Mouse (Mus musculus) lung, embryonic 15.5 days (tissue): ENCODE measurements around the gene Nit2. TPM values are rescaled to one million over a fixed set of nuclear protein-coding genes. Genes with fewer than 3 reads are reported as not detected.

Experiments used
- ATAC-seq: fragments of 200-750 bp; cut with Nextera tagmentation; 2 replicates; pipeline ENCODE4 v1.8.0; 2017; ENCODE audit warnings: moderate number of reproducible peaks, borderline replicate concordance; ENCODE audit not compliant: low FRiP score, low TSS enrichment; ENCODE audit errors: extremely low read depth
- H3K27ac ChIP-seq: fragments of 300-500 bp; sonication (generic); 2 replicates; pipeline ENCODE4 v1.5.1; 2015; ENCODE audit warnings: moderate library complexity, mild to moderate bottlenecking, inconsistent platforms
- H3K27me3 ChIP-seq: fragments of 300-500 bp; sonication (generic); 2 replicates; pipeline ENCODE4 v1.6.1; 2015; ENCODE audit warnings: inconsistent platforms
- H3K36me3 ChIP-seq: fragments of 300-500 bp; sonication (generic); 2 replicates; pipeline ENCODE4 v1.6.1; 2015; ENCODE audit warnings: inconsistent platforms
- H3K4me1 ChIP-seq: fragments of 300-500 bp; sonication (generic); 2 replicates; pipeline ENCODE4 v1.6.1; 2015; ENCODE audit warnings: inconsistent platforms
- H3K4me2 ChIP-seq: fragments of 300-500 bp; sonication (generic); 2 replicates; pipeline ENCODE4 v1.6.1; 2015; ENCODE audit warnings: inconsistent platforms, mild to moderate bottlenecking, moderate library complexity
- H3K4me3 ChIP-seq: fragments of 300-500 bp; sonication (generic); 2 replicates; pipeline ENCODE4 v1.5.1; 2015; ENCODE audit warnings: mild to moderate bottlenecking, inconsistent platforms
- H3K9ac ChIP-seq: fragments of 300-500 bp; sonication (generic); 2 replicates; pipeline ENCODE4 v1.6.1; 2015; ENCODE audit warnings: inconsistent platforms
- H3K9me3 ChIP-seq: fragments of 300-500 bp; sonication (generic); 2 replicates; pipeline ENCODE4 v1.6.1; 2016; ENCODE audit warnings: inconsistent platforms
- WGBS: fragments of 180-500 bp; shearing (Covaris S2); methylation state at CpG from one replicate; pipeline ENCODE4 v1.1.7; 2015; 5-methylcytosine and 5-hydroxymethylcytosine counted together
- polyA plus RNA-seq: library from polyadenylated mRNA; unstranded; fragments of >200 nt; fragmentation: Nextera tagmentation; extraction: Ambion mirVana; gene quantifications from 2 replicates; pipeline ENCODE4 v1.2.1, GENCODE M21; 2015

The Nit2 gene
- polyA plus RNA-seq, 1 experiment from 2014 or later, result 72.4 TPM

DNA sequence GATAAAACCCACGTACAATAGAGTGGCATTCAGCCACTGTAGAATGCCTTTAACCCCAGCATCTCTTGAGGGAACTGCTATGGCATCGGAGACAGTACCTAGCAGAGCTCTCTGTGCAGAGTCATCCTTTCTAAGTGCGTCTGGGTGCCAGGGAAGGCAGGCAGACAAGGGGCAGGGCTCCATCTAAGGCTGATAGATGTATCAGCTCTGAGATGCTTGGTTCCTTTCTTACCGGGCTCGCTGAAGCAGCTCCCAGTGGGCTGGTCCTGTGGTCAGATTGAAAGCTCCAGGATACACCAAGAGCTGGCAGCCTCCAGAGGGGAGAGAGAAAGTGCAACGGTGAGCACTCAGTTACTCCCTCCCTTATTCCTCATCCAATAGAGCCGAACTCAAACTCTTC is 7.3 kb downstream of the Nit2 start:
- Histone ChIP-seq H3K36me3 (peaks cover 36% of the 10 kb centered on the region), H3K4me1 (no peaks in the 10 kb centered on the region), H3K9ac (no peak overlapping the region), H3K4me2 (no peak overlapping the region), H3K27me3 (no peaks in the 10 kb centered on the region), H3K4me3 (no peak overlapping the region), H3K9me3 (no peaks in the 10 kb centered on the region), H3K27ac (no peak overlapping the region)
- no peak for ATAC-seq
- 59% methylated on average over 7 of the region's 7 CpGs for WGBS

- Histone ChIP-seq H3K36me3 (peaks cover 39% of the 10 kb centered on the region), H3K9me3 (no peaks in the 10 kb centered on the region), H3K27ac (no peak overlapping the region), H3K9ac (no peak overlapping the region), H3K4me2 (no peak overlapping the region), H3K27me3 (no peaks in the 10 kb centered on the region), H3K4me3 (no peak overlapping the region), H3K4me1 (no peaks in the 10 kb centered on the region)
- no peak for ATAC-seq
- 71% methylated on average over 4 of the region's 4 CpGs for WGBS
Observed at GRCm38 (mm10) chr16:57157728-57158127, 9.4 kb downstream of the Nit2 start.

GRCm38 (mm10) chr16:57157076-57157475 is 10.1 kb downstream of the Nit2 start:
- no peaks in the 10 kb centered on the region for H3K27me3 ChIP-seq
- H3K4me3 ChIP-seq, result no peak overlapping the region
- H3K9me3 ChIP-seq, result no peaks in the 10 kb centered on the region
- H3K27ac ChIP-seq, result no peak overlapping the region
- no peak overlapping the region for H3K9ac ChIP-seq
- peaks cover 41% of the 10 kb centered on the region for H3K36me3 ChIP-seq
- no peak for ATAC-seq
- H3K4me1 ChIP-seq, result no peaks in the 10 kb centered on the region
- 85% methylated on average over 4 of the region's 4 CpGs for WGBS
- no peak overlapping the region for H3K4me2 ChIP-seq

GRCm38 (mm10) chr16:57155899-57156298 is 11.2 kb downstream of the Nit2 start:
- no peak overlapping the region for H3K9ac ChIP-seq
- no peaks in the 10 kb centered on the region for H3K27me3 ChIP-seq
- no peak for ATAC-seq
- H3K9me3 ChIP-seq, result no peaks in the 10 kb centered on the region
- no peaks in the 10 kb centered on the region for H3K4me1 ChIP-seq
- H3K27ac ChIP-seq, result no peak overlapping the region
- no peak overlapping the region for H3K4me3 ChIP-seq
- peaks cover 46% of the 10 kb centered on the region for H3K36me3 ChIP-seq
- no peak overlapping the region for H3K4me2 ChIP-seq

- no peak overlapping the region for H3K27ac ChIP-seq
- no peak overlapping the region for H3K4me3 ChIP-seq
- no peaks in the 10 kb centered on the region for H3K9me3 ChIP-seq
- H3K9ac ChIP-seq, result no peak overlapping the region
- 94% methylated on average over 4 of the region's 4 CpGs for WGBS
- no peaks in the 10 kb centered on the region for H3K27me3 ChIP-seq
- no peak for ATAC-seq
- peaks cover 45% of the 10 kb centered on the region for H3K36me3 ChIP-seq
- no peak overlapping the region for H3K4me2 ChIP-seq
- no peaks in the 10 kb centered on the region for H3K4me1 ChIP-seq
Observed at GRCm38 (mm10) chr16:57151437-57151836, 15.7 kb downstream of the Nit2 start.

DNA sequence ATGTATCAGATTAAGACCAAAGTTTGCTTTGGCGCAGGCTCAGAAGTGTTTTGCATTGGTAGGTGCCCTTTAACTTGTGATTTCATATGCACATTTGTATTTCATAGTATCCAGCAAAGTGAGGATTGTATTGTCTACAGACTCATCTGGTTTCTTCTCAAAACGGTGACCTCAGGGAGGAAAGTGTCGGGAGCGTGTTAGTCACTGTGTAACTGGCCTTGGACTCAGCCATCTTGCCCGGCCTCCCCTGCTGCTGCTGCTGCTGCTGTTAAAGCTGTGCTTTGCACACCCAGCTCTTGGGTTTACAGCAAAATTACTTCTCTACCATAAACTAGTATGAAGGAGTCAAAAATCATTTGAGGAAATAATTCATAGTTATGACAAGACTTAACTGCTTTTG is 22.4 kb downstream of the Nit2 start:
- 91% methylated on average over 5 of the region's 5 CpGs for WGBS
- no peak overlapping the region for H3K9ac ChIP-seq
- H3K4me2 ChIP-seq, result no peak overlapping the region
- H3K36me3 ChIP-seq, result peaks cover 49% of the 10 kb centered on the region
- no peaks in the 10 kb centered on the region for H3K27me3 ChIP-seq
- H3K4me1 ChIP-seq, result no peaks in the 10 kb centered on the region
- no peaks in the 10 kb centered on the region for H3K9me3 ChIP-seq
- no peak for ATAC-seq
- H3K4me3 ChIP-seq, result no peak overlapping the region
- no peak overlapping the region for H3K27ac ChIP-seq

DNA sequence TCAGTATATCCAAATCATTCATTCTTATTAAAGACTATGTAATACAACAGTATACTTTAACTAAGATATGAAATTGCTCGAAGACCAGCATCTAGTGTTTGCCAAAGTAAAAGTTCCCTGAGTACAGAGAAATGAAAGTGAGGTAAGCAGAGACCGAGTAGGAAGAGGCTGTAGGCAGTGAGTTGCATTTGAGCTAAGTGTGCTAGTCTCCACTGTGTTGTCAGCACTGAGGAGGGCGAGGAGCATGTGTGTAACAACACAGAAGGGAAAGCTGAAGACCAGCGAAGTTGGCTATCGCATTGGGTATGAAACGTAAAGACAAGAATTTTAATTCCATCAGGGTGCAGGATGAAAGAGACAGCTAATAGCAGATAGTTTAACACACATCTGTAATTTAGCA is 33.5 kb downstream of the Nit2 start:
- no peak for ATAC-seq
- Histone ChIP-seq H3K27ac (no peak overlapping the region), H3K36me3 (peaks cover 29% of the 10 kb centered on the region), H3K9me3 (no peaks in the 10 kb centered on the region), H3K4me3 (no peak overlapping the region), H3K27me3 (no peaks in the 10 kb centered on the region), H3K9ac (no peak overlapping the region), H3K4me1 (no peaks in the 10 kb centered on the region), H3K4me2 (no peak overlapping the region)
- 89% methylated on average over 6 of the region's 6 CpGs for WGBS

- Histone ChIP-seq H3K27me3 (no peaks in the 10 kb centered on the region), H3K4me2 (no peak overlapping the region), H3K4me1 (no peaks in the 10 kb centered on the region), H3K4me3 (no peak overlapping the region), H3K9me3 (no peaks in the 10 kb centered on the region), H3K9ac (no peak overlapping the region), H3K27ac (no peak overlapping the region), H3K36me3 (peaks cover 23% of the 10 kb centered on the region)
- ATAC-seq, result no peak
- WGBS, result 37% methylated on average over 1 of the region's 1 CpGs
Observed at GRCm38 (mm10) chr16:57132326-57132725, 34.8 kb downstream of the Nit2 start.

DNA sequence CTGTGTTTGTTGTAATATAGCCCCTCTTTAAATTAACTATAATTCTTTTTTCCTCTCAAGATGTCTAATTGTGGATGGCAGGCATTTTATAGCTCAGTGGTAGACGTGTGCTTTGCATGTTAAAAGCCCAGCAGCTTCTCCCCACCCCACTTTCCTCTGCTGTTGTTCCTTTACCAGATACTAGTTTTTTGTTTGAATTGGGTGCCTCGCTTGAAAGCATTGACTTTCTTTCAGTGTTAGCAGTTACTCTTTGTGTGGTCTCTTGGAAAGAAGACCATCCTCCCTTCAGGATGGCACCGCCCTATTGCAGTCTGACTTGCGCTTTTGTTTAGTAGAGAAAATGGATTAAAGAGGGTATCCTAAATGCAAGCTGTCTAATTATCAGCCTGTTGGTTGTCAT is 35.6 kb downstream of the Nit2 start:
- Histone ChIP-seq H3K36me3 (peaks cover 17% of the 10 kb centered on the region), H3K4me1 (no peaks in the 10 kb centered on the region), H3K4me2 (no peak overlapping the region), H3K27me3 (no peaks in the 10 kb centered on the region), H3K4me3 (no peak overlapping the region), H3K9me3 (no peaks in the 10 kb centered on the region), H3K27ac (no peak overlapping the region), H3K9ac (no peak overlapping the region)
- ATAC-seq, result no peak
- WGBS, result 80% methylated on average over 4 of the region's 4 CpGs

DNA sequence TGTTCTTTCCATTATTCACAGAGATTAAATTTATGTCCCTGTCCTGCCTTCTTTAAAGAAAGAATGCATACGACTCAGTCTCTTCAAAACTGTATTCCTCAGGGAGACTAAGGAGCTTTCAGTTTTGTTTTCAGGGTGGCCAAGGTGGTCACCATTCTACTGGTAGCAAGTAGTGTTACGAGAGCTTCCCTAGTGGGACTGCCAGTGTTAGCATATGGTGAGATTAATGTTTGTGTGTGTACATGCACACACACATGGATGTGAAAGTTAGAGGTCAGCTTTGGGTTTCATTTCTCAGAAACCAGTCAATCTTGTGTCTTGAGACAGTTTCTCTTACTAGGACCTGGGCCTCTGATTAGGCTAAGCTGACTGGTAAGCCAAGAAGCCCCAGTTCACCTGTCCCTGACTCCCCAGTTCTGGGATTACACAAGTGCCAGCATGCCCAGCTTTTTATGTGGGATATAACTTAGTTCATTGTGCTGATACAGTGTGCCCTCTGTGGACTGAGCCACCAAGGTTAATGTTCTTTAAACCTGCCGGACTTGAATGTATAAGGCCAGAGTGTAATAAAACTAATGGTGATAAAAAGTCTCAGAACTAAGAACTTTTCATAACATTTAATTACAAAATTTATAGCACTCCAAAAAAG is 36.3 kb downstream of the Nit2 start:
- ATAC-seq, result no peak
- Histone ChIP-seq H3K4me3 (no peak overlapping the region), H3K4me1 (no peaks in the 10 kb centered on the region), H3K36me3 (peaks cover 12% of the 10 kb centered on the region), H3K9ac (no peak overlapping the region), H3K27ac (no peak overlapping the region), H3K4me2 (no peak overlapping the region), H3K27me3 (no peaks in the 10 kb centered on the region), H3K9me3 (no peaks in the 10 kb centered on the region)
- 82% methylated on average over 3 of the region's 3 CpGs for WGBS

- Histone ChIP-seq H3K4me2 (no peak overlapping the region), H3K27ac (no peak overlapping the region), H3K9ac (no peak overlapping the region), H3K27me3 (no peaks in the 10 kb centered on the region), H3K36me3 (no peaks in the 10 kb centered on the region), H3K4me3 (no peak overlapping the region), H3K4me1 (peaks cover 11% of the 10 kb centered on the region), H3K9me3 (no peaks in the 10 kb centered on the region)
- ATAC-seq, result no peak
- WGBS, result 73% methylated on average over 2 of the region's 2 CpGs
Observed at GRCm38 (mm10) chr16:57127825-57128224, 39.3 kb downstream of the Nit2 start.

DNA sequence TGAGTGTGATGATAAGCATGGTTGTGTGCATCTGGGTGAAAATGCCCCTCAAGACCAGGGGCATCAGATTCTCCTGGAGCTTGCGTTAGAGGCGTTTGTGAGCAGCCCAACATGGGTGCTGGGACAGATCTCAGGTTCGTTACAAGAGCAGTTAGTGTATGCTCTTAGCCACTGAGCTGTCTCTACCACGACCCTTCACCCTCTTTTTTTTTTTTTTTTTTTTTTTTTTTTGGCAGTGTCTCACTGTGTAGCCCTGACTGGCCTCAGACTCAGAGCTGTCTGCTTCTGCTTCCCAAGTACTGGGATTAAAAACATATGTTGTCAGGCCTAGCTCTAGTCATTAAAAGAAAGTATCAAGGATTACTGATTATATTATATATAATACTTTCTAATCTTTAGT is 40.9 kb downstream of the Nit2 start:
- no peak overlapping the region for H3K4me2 ChIP-seq
- H3K36me3 ChIP-seq, result no peaks in the 10 kb centered on the region
- H3K27me3 ChIP-seq, result no peaks in the 10 kb centered on the region
- H3K9me3 ChIP-seq, result no peaks in the 10 kb centered on the region
- H3K27ac ChIP-seq, result no peak overlapping the region
- WGBS, result 59% methylated on average over 4 of the region's 4 CpGs
- H3K4me3 ChIP-seq, result no peak overlapping the region
- no peak overlapping the region for H3K9ac ChIP-seq
- ATAC-seq, result no peak
- peaks cover 14% of the 10 kb centered on the region for H3K4me1 ChIP-seq
